Mouse (Mus musculus) macrophage (primary cell): ENCODE data around the gene Adap1. TPM values are rescaled to one million over a fixed set of nuclear protein-coding genes. Genes with fewer than 3 reads are reported as not detected.
A peak's percentile ranks its signal among the peaks of the same experiment; 100 is the strongest.

ENCODE experiments used
- H3K27ac ChIP-seq: fragments of 350-480 bp; formaldehyde crosslinking; 2 replicates; pipeline ENCODE4 v1.9.0; 2021
- H3K36me3 ChIP-seq: fragments of 350-480 bp; formaldehyde crosslinking; 2 replicates; pipeline ENCODE4 v1.9.0; 2021; ENCODE audit errors: inconsistent target
- H3K4me3 ChIP-seq: fragments of 350-480 bp; formaldehyde crosslinking; 2 replicates; pipeline ENCODE4 v1.9.0; 2021; ENCODE audit errors: inconsistent target
- H3K79me2 ChIP-seq: fragments of 350-480 bp; formaldehyde crosslinking; 2 replicates; pipeline ENCODE4 v1.9.0; 2021; ENCODE audit errors: inconsistent target
- WGBS: methylation state at CpG from one replicate; pipeline ENCODE4 v1.1.7; 2026; ENCODE audit warnings: inconsistent platforms; ENCODE audit not compliant: missing documents; 5-methylcytosine and 5-hydroxymethylcytosine counted together
- polyA plus RNA-seq: library from polyadenylated mRNA; stranded (reverse); fragments of 250-400 nt; gene quantifications from 3 replicates; pipeline ENCODE4 v1.2.4, GENCODE M21; 2018; ENCODE audit warnings: inconsistent platforms

The Adap1 gene
- polyA plus RNA-seq, 1 experiment from 2014 or later = 47.4 TPM

DNA sequence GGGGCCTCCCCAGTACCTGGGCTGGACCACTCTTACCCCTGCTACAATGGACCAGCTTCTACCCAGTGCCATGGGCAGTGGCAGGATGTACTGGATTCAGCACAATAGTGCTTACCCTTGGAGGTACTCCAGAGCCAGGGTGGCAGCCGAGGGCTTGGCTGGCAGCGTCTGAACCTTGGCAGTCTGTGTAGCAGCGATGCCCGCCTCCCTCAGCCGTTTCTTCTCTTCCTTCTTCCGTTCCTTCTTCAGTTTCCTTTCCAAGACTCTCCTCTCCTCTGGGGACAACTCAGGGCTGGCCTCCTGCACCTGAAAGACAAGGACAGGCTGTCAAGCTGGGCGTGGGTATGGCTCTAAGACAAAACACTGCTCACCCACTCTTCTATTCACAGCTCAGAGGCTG, 38.4 kb upstream of the Adap1 start:
- no peaks in the 10 kb centered on the region; the same call in 1 of the 2 replicates for H3K36me3 ChIP-seq
- 35% methylated on average over 7 of the region's 7 CpGs for WGBS
- no peak overlapping the region for H3K4me3 ChIP-seq

DNA sequence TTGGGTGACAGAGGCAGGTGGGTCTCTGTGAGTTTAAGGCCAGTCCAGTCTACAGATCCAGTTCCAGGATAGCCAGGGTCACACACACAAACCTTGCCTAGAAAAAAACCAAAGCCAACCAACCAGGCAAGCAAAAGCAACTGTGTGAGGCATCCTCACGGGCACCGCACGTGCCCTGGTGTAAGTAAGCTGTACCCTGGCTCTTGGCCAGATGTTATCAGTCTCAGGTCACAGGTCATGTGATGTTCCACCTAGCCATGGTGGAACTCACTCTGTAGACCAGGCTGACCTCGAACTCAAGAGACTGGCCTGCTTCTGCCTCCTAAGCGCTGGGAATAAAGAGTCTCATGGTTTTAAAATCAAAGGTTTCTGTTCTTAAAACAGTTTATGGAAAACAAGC, 33.8 kb upstream of the Adap1 start:
- 94% methylated on average over 5 of the region's 5 CpGs for WGBS
- Histone ChIP-seq H3K79me2 (no peaks in the 10 kb centered on the region), H3K27ac (no peak overlapping the region), H3K36me3 (no peaks in the 10 kb centered on the region; the same call in 1 of the 2 replicates), H3K4me3 (no peak overlapping the region)

More for the DNA sequence above, 38.4 kb upstream of the Adap1 start:
- H3K27ac ChIP-seq = peak overlapping the region; percentile 98
- H3K79me2 ChIP-seq = peaks cover 18% of the 10 kb centered on the region

DNA sequence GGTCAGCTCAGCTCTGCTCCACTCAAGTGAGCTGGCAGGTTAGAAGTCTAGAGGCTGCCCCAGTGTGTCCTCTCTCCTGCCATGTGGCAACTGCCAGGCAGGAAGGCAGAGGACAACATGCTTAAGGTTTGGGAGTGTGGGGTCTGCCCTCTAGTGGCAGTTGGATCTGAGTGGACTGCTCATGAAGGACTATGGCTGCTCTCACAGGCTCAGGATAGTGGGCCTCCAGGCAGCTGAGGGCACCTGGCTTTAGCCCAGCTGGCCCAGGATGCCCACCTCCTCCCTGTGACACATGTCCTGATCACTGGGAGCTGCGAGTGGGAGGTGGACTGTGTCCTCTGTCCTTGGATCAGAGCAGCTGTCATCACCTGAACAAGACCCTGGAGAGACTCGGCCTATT, 33.2 kb upstream of the Adap1 start:
- WGBS = 92% methylated on average over 1 of the region's 2 CpGs
- Histone ChIP-seq H3K79me2 (no peaks in the 10 kb centered on the region), H3K4me3 (no peak overlapping the region), H3K36me3 (no peaks in the 10 kb centered on the region; the same call in 1 of the 2 replicates), H3K27ac (no peak overlapping the region)

DNA sequence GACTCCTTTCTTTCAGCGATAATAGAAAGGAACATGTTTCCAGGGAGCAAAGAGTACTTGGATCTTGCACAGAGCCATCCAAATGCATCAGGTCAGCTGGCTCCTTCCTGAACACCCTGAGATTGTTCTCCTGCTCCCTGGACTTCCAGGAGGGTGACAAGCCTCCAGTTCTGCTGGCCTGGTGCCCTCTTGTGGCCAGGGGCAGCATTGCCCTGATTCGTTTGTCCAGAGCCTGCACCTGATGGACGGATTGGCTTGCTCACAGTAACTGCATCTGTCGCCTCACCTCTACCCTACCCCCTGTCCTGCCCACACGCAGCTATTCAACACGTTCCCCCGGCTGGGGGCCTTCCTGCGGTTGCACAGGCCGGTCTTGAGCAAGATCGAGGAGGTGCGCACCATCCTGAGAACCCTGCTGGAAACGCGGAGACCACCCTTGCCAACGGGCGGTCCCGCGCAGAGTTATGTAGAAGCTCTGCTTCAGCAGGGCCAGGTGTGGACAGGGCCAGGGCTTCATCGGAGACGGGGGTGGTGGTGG, 29.9 kb upstream of the Adap1 start:
- H3K36me3 ChIP-seq = no peaks in the 10 kb centered on the region
- no peak overlapping the region for H3K27ac ChIP-seq
- H3K4me3 ChIP-seq = no peak overlapping the region
- no peaks in the 10 kb centered on the region for H3K79me2 ChIP-seq
- 38% methylated on average over 15 of the region's 19 CpGs for WGBS

DNA sequence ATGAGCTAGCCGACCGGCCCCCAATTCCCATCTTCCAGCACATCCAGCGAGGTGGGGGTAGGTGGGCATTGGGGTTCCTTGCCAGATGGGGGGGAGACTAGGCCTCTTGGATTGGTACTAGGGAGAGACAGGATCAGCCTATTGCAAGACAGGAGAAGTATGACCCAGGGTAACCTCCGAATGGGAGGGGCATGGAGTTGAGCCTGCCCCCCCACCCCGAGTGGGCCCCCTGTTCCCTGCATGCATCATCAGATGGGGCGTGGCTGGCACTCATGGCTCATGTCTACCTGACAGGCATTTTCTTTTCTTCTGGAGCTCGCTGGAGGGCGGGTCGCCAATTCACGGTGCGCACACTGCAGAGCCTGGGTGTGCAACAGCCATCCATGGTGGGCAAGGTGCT, 28.5 kb upstream of the Adap1 start:
- H3K4me3 ChIP-seq = no peak overlapping the region
- H3K27ac ChIP-seq = no peak overlapping the region
- no peaks in the 10 kb centered on the region for H3K79me2 ChIP-seq
- no peaks in the 10 kb centered on the region for H3K36me3 ChIP-seq
- WGBS = 91% methylated on average over 11 of the region's 11 CpGs

DNA sequence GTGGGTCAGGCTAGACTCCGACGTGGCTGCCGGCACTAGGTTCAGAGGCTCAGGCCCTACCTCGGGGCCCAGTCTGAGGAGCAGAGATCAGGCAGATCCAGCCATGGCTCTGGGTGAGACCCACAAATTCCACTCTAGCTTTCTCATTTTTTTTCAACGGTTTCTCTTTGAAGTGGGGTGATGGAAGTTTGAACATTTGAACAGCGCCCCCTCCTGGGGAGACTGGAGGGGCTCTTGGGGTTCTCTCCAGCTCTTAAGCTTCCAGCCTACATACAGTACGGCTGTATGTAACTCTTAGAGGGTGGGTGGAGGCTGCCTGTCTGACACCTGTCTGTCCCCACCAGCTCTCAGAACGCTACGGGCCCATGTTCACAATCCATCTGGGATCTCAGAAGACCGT, 28.1 kb upstream of the Adap1 start:
- 61% methylated on average over 10 of the region's 10 CpGs for WGBS
- no peaks in the 10 kb centered on the region for H3K79me2 ChIP-seq
- no peaks in the 10 kb centered on the region for H3K36me3 ChIP-seq
- no peak overlapping the region for H3K27ac ChIP-seq
- no peak overlapping the region for H3K4me3 ChIP-seq

DNA sequence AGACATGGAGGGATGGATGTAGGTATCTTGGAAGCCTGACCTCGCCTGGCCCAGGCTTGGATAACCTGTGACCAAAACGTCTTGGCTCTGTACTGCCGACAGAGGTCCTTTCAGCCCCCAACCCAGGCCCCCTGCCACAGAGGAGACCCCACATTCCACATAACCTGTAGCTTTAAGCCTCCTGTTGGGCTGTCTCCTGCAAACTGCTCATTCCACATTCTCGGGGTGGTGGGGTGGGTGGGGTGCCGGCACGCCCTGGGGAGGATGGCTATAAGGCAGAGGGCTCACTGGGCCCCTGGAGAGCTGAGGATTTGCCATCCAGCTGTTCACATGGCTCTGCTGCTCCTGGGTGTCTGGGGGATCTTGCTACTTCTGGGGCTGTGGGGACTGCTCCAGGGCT, 26.9 kb upstream of the Adap1 start, which contains the start of gene Cyp2w1:
Gene Cyp2w1 (plus strand): TSS at position 301 of the 400 bp plus-strand sequence.
- H3K79me2 ChIP-seq = no peaks in the 10 kb centered on the region
- H3K27ac ChIP-seq = no peak within 1 kb of the TSS
- H3K4me3 ChIP-seq = no peak within 1 kb of the TSS
- H3K36me3 ChIP-seq = no peaks in the 10 kb centered on the region
- 96% methylated on average over 3 of the region's 6 CpGs for WGBS

DNA sequence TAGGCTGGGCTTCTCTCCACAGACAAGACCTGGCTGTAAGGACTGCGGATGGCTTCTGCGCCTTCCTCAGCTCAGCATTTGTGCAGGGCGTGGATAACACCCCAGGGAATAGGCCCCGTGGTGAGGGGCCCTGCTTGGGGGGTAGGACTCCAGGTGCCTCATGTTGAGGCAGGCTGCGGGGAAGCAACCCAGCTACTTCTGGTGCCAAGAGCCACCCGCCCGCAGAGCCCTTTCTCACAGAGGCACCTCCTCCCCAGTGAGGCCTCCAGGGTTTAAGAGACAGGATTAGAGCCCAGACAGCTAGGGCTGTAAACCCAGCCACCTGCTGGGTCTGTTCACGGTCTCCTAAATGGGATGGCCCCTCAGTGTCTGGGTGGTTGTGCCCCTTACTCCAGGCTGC, 26.2 kb upstream of the Adap1 start:
- Histone ChIP-seq H3K79me2 (no peaks in the 10 kb centered on the region), H3K36me3 (no peaks in the 10 kb centered on the region), H3K27ac (no peak overlapping the region), H3K4me3 (no peak overlapping the region)
- WGBS = 69% methylated on average over 8 of the region's 8 CpGs

DNA sequence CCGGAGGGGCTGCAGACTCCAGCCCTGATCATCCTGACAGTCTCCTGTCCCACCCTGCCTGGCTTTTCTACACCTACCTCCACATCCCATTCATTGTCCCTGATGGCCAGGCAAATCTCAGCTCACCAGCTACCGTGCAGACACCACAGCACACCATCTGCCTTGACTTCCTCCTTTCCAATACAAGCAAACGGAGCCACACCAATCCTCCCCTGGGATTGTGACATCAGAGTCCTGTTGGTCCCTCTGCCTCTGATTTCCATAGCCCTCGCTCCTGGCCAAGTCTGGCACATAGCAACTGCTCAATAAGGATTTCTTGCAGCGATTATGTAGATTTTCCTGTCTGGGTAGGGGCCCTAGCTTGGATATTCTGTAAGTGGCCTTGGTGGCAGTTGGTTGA, 25.7 kb upstream of the Adap1 start, which contains the start of gene Cox19:
Gene Cox19 (minus strand): TSS at position 285 of the 400 bp plus-strand sequence.
- Histone ChIP-seq H3K36me3 (no peaks in the 10 kb centered on the region), H3K79me2 (no peaks in the 10 kb centered on the region), H3K27ac (no peak within 1 kb of the TSS), H3K4me3 (no peak within 1 kb of the TSS)
- WGBS = 46% methylated on average over 5 of the region's 5 CpGs

DNA sequence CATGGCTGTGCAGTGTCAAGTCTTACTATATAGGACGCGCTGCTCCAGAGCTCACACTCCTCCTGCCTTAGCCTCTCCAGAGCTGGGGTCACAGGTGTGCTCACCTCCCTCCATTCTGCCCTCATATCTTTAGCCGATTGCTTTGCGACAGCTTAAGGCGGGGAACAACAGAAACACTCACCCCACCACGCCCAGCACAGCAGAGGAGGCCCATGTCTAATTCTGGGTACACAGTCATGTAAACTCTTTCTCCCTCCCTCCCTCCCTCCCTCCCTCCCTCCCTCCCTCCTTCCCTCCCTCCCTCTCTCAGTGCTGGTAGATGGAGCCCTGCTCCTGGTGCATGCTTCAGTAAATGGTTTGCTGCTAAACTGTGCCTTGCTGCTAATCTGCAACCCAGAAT, 24.3 kb upstream of the Adap1 start:
- Histone ChIP-seq H3K36me3 (no peaks in the 10 kb centered on the region), H3K4me3 (no peak overlapping the region), H3K79me2 (peaks cover 2% of the 10 kb centered on the region), H3K27ac (no peak overlapping the region)
- WGBS = 88% methylated on average over 6 of the region's 6 CpGs

DNA sequence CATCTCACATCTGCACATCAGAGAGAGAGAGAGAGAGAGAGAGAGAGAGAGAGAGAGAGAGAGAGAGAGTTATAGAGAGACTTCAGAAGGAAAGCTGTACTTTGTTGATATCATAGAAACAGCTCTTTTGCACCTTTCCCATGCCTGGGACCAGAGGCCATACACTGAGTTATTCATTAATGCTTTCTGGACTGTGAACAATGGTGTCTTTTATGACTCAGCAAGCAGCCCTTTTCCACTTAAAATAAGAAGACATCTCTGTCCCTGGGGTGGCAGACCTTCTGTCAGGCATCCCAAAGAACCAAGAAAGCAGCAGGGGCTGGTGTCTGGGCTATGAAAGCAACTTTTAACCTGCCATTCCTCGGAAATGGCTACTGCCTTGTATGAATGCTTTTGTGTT, 21.8 kb upstream of the Adap1 start:
- Histone ChIP-seq H3K27ac (no peak overlapping the region), H3K4me3 (no peak overlapping the region), H3K36me3 (peaks cover 2% of the 10 kb centered on the region; the same call in 1 of the 2 replicates), H3K79me2 (peaks cover 25% of the 10 kb centered on the region)
- WGBS = 80% methylated on average over 1 of the region's 1 CpGs

DNA sequence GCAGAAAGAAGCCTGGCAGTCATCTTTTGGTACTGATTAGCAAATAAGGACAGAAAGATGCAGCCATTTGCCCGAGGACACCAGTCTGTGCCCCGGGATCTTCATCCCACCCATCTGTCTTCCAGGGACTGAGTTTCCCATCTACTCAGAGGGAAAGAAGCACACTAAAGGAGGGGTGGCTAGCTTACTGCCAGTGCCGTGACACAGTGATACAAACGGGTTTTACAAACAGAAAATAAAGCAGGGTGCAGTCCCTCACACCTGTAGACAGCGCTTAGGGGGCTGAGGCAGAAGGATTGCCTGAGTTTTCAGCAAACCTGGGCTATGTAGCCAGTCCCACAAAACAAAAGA, 19.9 kb upstream of the Adap1 start:
- Histone ChIP-seq H3K4me3 (0 out of 2 replicates have a peak overlapping the region, but pooled peaks have one; percentile 5), H3K36me3 (peaks cover 17% of the 10 kb centered on the region; the same call in 1 of the 2 replicates), H3K79me2 (peaks cover 25% of the 10 kb centered on the region), H3K27ac (peak overlapping the region; percentile 24; the same call in 1 of the 2 replicates)
- WGBS = 13% methylated on average over 5 of the region's 5 CpGs

DNA sequence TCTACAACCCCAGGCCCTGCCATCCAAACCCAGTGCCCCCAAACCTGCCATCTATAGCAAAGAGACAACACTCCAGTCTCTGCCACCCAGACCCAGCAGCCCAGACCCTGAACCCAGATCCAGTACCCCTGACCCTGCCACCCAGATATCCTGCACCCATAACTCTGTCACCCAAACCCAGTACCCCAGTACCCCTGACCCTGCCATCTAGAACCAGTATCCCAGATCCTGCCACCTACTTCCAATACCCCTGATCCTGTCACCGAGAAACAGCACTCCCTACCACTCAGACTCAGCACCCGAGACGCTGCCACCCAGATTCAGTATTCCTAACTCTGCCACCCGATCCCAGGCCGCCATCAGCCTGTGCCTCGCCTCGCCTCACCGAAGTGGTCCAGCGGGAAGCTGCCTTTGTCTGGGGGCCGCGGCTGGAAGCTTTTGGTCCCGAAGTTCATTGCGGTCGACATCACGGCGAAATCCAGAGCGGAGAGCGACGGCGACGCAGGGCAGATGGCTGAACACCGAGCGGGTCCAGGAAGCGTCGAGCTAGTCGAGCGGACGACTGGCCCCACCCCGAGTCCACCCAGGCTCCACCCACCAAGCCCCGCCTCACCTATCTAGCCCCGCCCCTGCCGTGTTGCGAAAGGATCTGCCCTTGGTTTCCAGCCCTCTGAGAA, 19.4 kb upstream of the Adap1 start:
- Histone ChIP-seq H3K27ac (peak overlapping the region; percentile 64), H3K79me2 (peaks cover 25% of the 10 kb centered on the region), H3K36me3 (peaks cover 22% of the 10 kb centered on the region; the same call in 1 of the 2 replicates), H3K4me3 (peak overlapping the region; percentile 97)
- WGBS = 1% methylated on average over 33 of the region's 33 CpGs

DNA sequence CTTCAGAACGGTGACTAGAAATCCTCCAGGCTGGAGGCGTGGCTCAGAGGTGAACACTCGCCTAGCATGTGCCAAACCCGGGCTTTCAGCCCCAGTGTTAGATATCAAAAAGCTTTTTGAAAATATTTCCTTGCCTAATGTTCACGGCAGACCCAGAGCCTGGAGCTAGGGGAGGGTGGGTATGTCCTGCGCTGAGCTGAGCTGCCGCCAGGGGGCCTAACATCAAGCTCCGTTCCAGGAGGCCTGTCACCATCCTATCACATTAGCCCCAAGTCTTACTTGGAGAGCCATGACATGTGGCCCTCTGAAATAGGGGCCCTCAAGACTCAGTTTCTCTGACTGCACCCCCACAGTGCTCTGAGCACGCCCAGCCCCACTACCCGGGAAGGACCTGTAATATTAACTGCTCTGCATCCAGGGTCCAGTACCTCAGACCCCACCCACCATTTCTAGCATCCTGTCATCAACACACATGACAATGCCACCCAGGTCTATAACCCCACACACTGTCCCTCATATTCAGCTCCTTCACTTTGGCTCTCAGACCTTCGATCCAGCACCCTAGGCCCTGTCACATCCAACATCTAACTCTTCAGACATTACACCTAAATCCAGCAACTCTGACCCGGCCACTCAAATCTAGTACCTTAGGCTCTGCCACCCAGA, 18.7 kb upstream of the Adap1 start:
- Histone ChIP-seq H3K27ac (peak overlapping the region; percentile 64), H3K4me3 (peak overlapping the region; percentile 97), H3K79me2 (peaks cover 25% of the 10 kb centered on the region), H3K36me3 (peaks cover 29% of the 10 kb centered on the region)
- WGBS = 8% methylated on average over 10 of the region's 12 CpGs

DNA sequence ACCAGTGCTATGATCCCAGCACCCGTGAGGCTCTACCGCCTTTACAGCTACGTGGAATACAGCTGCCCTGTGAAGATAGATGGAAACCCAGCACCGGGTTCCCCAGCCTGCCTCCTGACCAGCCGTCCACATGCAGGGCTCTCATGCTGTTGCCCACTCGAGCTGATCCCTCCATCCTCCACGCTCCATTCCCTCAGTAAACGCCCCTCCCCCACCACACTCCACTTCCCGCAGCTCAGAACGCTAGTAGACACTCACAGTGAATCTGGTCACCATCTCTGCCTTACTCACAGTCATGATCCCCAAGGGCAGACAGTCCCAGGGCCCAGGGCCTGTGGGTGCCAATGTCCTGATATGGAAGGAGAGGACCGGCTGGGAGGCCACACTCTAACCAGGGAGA, 13.5 kb upstream of the Adap1 start:
- 97% methylated on average over 10 of the region's 11 CpGs for WGBS
- Histone ChIP-seq H3K27ac (no peak overlapping the region), H3K36me3 (peaks cover 48% of the 10 kb centered on the region), H3K4me3 (no peak overlapping the region), H3K79me2 (peaks cover 14% of the 10 kb centered on the region)
